Mouse (Mus musculus): ENCODE measurements around the gene Neurod1.

GRCm38 (mm10) chr2:79454786-79455446 is 1.6 kb downstream of the Neurod1 start:
- TF ChIP-seq CTCF (IDR thresholded peaks at IDR 0.05; ENCODE audit: insufficient read depth, low read depth, low read length) (no peak), POLR2A (IDR thresholded peaks at IDR 0.05; ENCODE audit: insufficient read depth, low read depth, low read length) (no peak)

Data from olfactory bulb, adult 2 months (tissue).